In genomic region chr5:128522667-128523066, GRCm38 (mm10) we compare ENCODE assay signal across 9 mouse cellular contexts.
DNase-seq lines count a peak whose midpoint lies in the region; ATAC-seq and TF ChIP-seq lines count a peak whose summit lies in the region.
"Had no signal": no experiment of that assay in that cellular context is flagged by ENCODE, and none has a peak within 500 bp of the region (broad histone marks: within the 10 kb centered on the region; RNA-seq: fewer than 3 reads in every experiment).

No protein-coding gene starts in this region.

- H3K27ac ChIP-seq in layer of hippocampus, adult 2 months, result no peak overlapping the region
- H3K27ac ChIP-seq: lung, embryonic 15.5 days had no signal

- no peak overlapping the region for H3K4me3 ChIP-seq in layer of hippocampus, adult 2 months
- H3K4me3 ChIP-seq: lung, embryonic 15.5 days had no signal

- peak; percentile 84 for TF ChIP-seq CTCF in layer of hippocampus, adult 2 months (conservative IDR thresholded peaks at IDR 0.05)

- DNase-seq in adrenal gland, adult (ENCODE audit: inconsistent age in 2 of 2, low spot score in 1 of 2), result peak; percentile 13 to 68
- no peak for DNase-seq in adrenal gland, postnatal 4 days (ENCODE audit: low spot score in 2 of 2)
- DNase-seq in layer of hippocampus, adult 2 months (ENCODE audit: low spot score in 2 of 2), result peak in 1 of 2 experiments; percentile 70
- DNase-seq in layer of hippocampus, postnatal 36 days, result no peak
- peak; percentile 46 for DNase-seq in NIH3T3 (ENCODE audit: low read depth)
- peak; percentile 53 for DNase-seq in lung, postnatal 14 days
- DNase-seq in yolk sac, embryonic 10.5 days (ENCODE audit: low spot score), result peak; percentile 15

- ATAC-seq in granulocyte monocyte progenitor cell, adult 5-6 weeks (replicated peaks; ENCODE audit: poor library complexity, severe bottlenecking), result 0 out of 2 replicates have a peak, but pooled peaks have one; percentile 42

Comparison
In these comparisons a context has a peak if more than half of its experiments do, and no peak if none do; other contexts are left out.
1. DNase-seq: peak in adrenal gland, adult (2 of 2), NIH3T3 (single experiment), lung, postnatal 14 days (single experiment) and yolk sac, embryonic 10.5 days (single experiment); none in adrenal gland, postnatal 4 days (0 of 2) and layer of hippocampus, postnatal 36 days (0 of 2).